Mouse (Mus musculus) C2C12 (cell line): ENCODE results near the gene Tm4sf20. TPM values are rescaled to one million over a fixed set of nuclear protein-coding genes. Genes with fewer than 3 reads are reported as not detected.

Source experiments
- H3K27me3 ChIP-seq: one replicate; pipeline ENCODE4 v1.6.1; 2011; ENCODE audit not compliant: control insufficient read depth, insufficient read depth, insufficient read length
- H3K36me3 ChIP-seq: one replicate; pipeline ENCODE4 v1.6.1; 2011; ENCODE audit not compliant: control insufficient read depth, insufficient read depth
- H3K4me3 ChIP-seq: one replicate; pipeline ENCODE4 v1.5.1; 2011; ENCODE audit warnings: mild to moderate bottlenecking, control low read depth; ENCODE audit not compliant: poor library complexity, insufficient read depth, severe bottlenecking
- H3K79me2 ChIP-seq: one replicate; pipeline ENCODE4 v1.6.1; 2011; ENCODE audit not compliant: control insufficient read depth, insufficient read depth
- H3K79me3 ChIP-seq: one replicate; pipeline ENCODE4 v1.6.1; 2011; ENCODE audit warnings: low read depth, control low read depth
- H3ac ChIP-seq: one replicate; pipeline ENCODE3; 2011; ENCODE audit warnings: low read depth; ENCODE audit not compliant: control insufficient read depth, insufficient read length
- CEBPB ChIP-seq: IDR thresholded peaks from one replicate; pipeline ENCODE4 v1.6.1; 2011; ENCODE audit warnings: low read depth, mild to moderate bottlenecking, control low read depth, moderate library complexity
- CTCF ChIP-seq: IDR thresholded peaks from one replicate; pipeline ENCODE4 v1.5.1; 2011; ENCODE audit not compliant: control insufficient read depth, insufficient read depth, insufficient read length
- FOSL1 ChIP-seq: IDR thresholded peaks from one replicate; pipeline ENCODE4 v1.8.0; 2011; ENCODE audit warnings: mild to moderate bottlenecking, low read length; ENCODE audit not compliant: poor library complexity, insufficient read depth, severe bottlenecking
- MAX ChIP-seq: IDR thresholded peaks from one replicate; pipeline ENCODE4 v1.6.1; 2011; ENCODE audit warnings: mild to moderate bottlenecking, control low read depth
- MYOD1 ChIP-seq: IDR thresholded peaks from one replicate; pipeline ENCODE4 v1.6.1; 2011; ENCODE audit warnings: low read depth; ENCODE audit not compliant: control insufficient read depth, insufficient read length
- MYOG ChIP-seq: IDR thresholded peaks from one replicate; pipeline ENCODE4 v1.6.1; 2011; ENCODE audit not compliant: control insufficient read depth, insufficient read length; ENCODE audit errors: extremely low read depth
- USF1 ChIP-seq: IDR thresholded peaks from one replicate; pipeline ENCODE4 v1.6.1; 2011; ENCODE audit warnings: low read depth, mild to moderate bottlenecking, control low read depth, moderate library complexity
- polyA plus RNA-seq: library from polyadenylated mRNA; unstranded; fragments of >200 nt; fragmentation: generic; extraction: Trizol; gene quantifications from one replicate; pipeline ENCODE4 v1.2.1, GENCODE M21; 2012; ENCODE audit warnings: missing spikeins

Gene Tm4sf20
- polyA plus RNA-seq, 1 experiment, result not detected

DNA sequence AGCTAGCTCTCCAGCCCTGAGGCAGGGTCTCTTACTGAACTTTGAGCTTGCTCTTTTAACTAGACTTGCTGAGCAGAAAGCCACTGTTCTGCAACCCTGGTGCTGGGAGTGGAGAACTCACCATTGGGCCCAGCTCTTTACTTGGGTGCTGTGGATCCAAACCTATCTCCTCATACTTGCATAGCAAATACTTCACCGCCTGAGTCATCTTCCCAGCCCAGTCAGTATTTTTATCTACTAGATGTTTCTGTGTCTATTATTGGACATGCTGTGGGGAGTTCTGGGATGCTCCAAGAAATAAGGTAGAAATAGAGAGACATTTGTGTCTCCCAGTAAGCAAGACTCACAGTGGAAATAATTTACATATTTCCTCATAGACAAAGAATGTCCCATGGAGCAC is 35.8 kb upstream of the Tm4sf20 start:
- H3K4me3 ChIP-seq, result no peak overlapping the region
- no peak overlapping the region for H3ac ChIP-seq
- TF ChIP-seq MAX, result no peak
- TF ChIP-seq CTCF, result no peak
- TF ChIP-seq CEBPB, result no peak
- TF ChIP-seq MYOD1, result no peak
- no peak for TF ChIP-seq FOSL1
- no peak for TF ChIP-seq USF1
- no peak for TF ChIP-seq MYOG
- H3K79me3 ChIP-seq, result no peaks in the 10 kb centered on the region
- H3K36me3 ChIP-seq, result no peaks in the 10 kb centered on the region
- no peaks in the 10 kb centered on the region for H3K27me3 ChIP-seq
- no peaks in the 10 kb centered on the region for H3K79me2 ChIP-seq

DNA sequence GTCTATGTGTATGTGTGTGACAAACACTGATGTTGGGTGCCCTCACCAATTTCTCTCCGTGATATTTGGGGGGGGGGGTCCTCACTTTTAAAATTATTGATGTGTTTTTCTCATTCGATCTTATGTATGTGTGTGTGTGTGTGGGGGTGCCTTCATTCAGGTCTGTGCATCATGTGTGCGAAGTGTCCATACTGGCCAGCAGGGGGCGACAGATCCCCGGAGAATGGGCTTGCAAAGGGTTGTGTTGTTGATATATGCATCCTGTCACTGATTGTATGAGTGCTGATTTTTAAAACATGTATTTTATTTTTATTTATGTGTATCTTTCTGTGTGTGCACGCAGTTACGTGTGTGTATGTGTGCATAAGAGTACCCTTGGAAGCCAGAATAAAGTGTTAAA is 35.3 kb upstream of the Tm4sf20 start:
- Histone ChIP-seq H3ac (no peak overlapping the region), H3K36me3 (no peaks in the 10 kb centered on the region), H3K27me3 (no peaks in the 10 kb centered on the region), H3K79me3 (no peaks in the 10 kb centered on the region), H3K79me2 (no peaks in the 10 kb centered on the region), H3K4me3 (no peak overlapping the region)
- TF ChIP-seq CTCF (peak; percentile 67), MAX (no peak)

DNA sequence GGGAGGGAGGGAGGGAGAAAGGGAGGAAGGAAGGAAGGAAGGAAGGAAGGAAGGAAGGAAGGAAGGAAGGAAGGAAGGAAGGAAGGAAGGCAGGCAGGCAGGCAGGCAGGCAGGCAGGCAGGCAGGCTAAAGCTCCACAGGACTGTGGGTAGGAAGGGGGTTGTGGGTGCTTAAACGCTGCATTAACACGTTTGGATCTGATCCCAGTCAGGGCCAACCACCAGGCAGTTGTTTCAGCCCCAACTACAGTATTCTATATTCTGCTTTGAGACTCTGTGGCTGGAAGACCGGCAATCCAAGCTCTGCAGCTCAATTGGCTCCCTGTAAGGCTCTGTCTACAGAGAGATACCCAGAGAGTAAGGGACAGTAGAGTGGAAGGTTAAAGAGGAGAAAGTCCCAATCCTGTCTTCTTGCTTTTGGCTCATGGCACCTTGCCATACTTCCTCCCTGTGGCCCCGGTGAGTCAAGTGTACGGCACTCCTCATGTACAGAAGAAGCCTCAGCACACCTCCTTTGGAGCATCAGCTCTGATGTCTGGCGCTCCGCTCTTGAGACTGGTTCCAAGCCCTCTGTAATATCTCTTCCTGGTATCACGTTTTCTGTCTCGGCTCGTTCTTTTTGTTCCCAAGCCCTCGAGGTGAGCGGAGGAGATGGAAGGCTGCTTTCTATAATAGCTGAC is 33.0 kb upstream of the Tm4sf20 start:
- H3K79me3 ChIP-seq, result no peaks in the 10 kb centered on the region
- no peak overlapping the region for H3ac ChIP-seq
- no peak overlapping the region for H3K4me3 ChIP-seq
- no peaks in the 10 kb centered on the region for H3K79me2 ChIP-seq
- no peak for TF ChIP-seq USF1
- no peak for TF ChIP-seq CTCF
- TF ChIP-seq CEBPB, result no peak
- TF ChIP-seq MYOD1, result no peak
- no peak for TF ChIP-seq MYOG
- TF ChIP-seq FOSL1, result no peak
- TF ChIP-seq MAX, result no peak
- H3K36me3 ChIP-seq, result no peaks in the 10 kb centered on the region
- no peaks in the 10 kb centered on the region for H3K27me3 ChIP-seq

DNA sequence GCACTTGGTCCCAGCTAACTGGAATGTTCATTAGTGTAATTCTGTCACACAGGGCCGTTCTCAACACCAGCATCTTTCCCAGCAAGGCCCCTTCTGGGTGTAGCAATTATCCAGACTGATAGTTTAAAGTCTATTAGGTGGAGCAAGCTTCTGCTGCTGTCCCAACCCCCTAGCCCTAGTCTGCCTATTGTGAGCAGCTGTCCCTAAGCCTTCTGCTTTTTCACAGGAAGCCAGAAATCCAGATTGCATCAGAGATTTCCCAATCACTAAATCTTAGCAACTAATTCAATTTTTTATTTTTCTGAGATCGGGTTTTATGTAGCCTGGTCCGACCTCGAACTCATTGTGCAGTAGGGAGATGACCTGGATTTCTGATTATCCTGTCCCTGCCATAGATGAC is 30.7 kb upstream of the Tm4sf20 start:
- H3K4me3 ChIP-seq, result no peak overlapping the region

DNA sequence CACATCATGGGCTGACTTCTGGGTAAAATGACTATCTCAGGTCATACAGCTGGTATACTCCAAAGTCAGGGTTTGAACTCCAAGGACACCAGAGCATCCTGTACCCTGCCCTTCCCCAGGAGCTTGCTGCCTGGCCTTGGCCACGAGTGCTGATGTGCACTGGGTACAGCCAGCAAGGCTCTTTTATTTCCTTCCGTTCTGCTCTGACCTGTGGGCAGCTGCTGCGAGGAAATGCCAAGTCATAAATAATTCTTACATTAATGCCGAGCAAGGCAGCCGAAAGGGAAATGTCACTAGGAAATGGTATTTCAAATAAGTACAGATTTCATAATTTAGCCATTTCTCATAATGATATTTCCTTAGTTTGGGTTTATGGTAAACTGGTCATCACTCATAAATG is 30.0 kb upstream of the Tm4sf20 start:
- H3K36me3 ChIP-seq, result no peaks in the 10 kb centered on the region
- H3ac ChIP-seq, result no peak overlapping the region
- H3K27me3 ChIP-seq, result no peaks in the 10 kb centered on the region
- H3K4me3 ChIP-seq, result no peak overlapping the region
- H3K79me2 ChIP-seq, result no peaks in the 10 kb centered on the region
- no peaks in the 10 kb centered on the region for H3K79me3 ChIP-seq
- TF ChIP-seq MYOG, result no peak
- TF ChIP-seq USF1, result no peak
- no peak for TF ChIP-seq CTCF
- TF ChIP-seq MAX, result no peak
- TF ChIP-seq FOSL1, result no peak
- no peak for TF ChIP-seq MYOD1
- TF ChIP-seq CEBPB, result no peak

More for the DNA sequence above, 30.7 kb upstream of the Tm4sf20 start:
- Histone ChIP-seq H3K36me3 (no peaks in the 10 kb centered on the region), H3K27me3 (no peaks in the 10 kb centered on the region), H3K79me2 (no peaks in the 10 kb centered on the region), H3ac (no peak overlapping the region), H3K79me3 (no peaks in the 10 kb centered on the region)
- TF ChIP-seq FOSL1, result no peak
- TF ChIP-seq CEBPB, result no peak
- no peak for TF ChIP-seq MYOD1
- TF ChIP-seq MAX, result no peak
- no peak for TF ChIP-seq CTCF
- no peak for TF ChIP-seq MYOG
- TF ChIP-seq USF1, result no peak

DNA sequence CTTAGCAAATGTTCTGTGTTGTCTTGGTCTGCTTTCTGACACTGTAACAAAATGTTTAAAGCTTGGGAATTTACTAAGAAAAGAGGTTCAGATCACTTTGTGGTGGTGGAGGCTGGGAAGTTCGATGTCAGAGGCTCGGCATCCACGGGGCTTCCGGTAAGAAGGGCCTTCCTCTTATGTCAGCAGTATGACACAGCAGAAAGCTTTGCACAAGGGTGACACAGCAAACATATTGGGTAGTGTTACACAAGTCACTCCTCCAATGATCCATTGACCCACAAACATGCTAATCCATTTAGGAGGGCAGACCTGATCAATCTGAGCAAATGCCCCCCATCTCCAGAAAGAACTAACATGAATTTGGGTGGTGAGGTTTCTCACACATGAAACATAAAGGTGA is 28.8 kb upstream of the Tm4sf20 start:
- TF ChIP-seq MYOG, result no peak
- TF ChIP-seq MYOD1, result no peak
- no peak for TF ChIP-seq FOSL1
- no peak for TF ChIP-seq USF1
- TF ChIP-seq MAX, result no peak
- no peak for TF ChIP-seq CEBPB
- TF ChIP-seq CTCF, result no peak
- no peaks in the 10 kb centered on the region for H3K27me3 ChIP-seq

More for the DNA sequence above, 28.8 kb upstream of the Tm4sf20 start:
- Histone ChIP-seq H3K36me3 (no peaks in the 10 kb centered on the region), H3ac (no peak overlapping the region), H3K79me3 (no peaks in the 10 kb centered on the region), H3K79me2 (no peaks in the 10 kb centered on the region), H3K4me3 (no peak overlapping the region)
